Mouse (Mus musculus) neutrophil, adult 5-6 weeks (primary cell): ENCODE data around the gene Igsf9b. TPM values are rescaled to one million over a fixed set of nuclear protein-coding genes. Genes with fewer than 3 reads are reported as not detected.

Experiments used
- total RNA-seq: library from RNA; stranded (forward); fragments of 200-1000 nt; gene quantifications from 2 replicates; pipeline ENCODE4 v1.2.3, GENCODE M21; 2017

Igsf9b gene
- total RNA-seq, 1 experiment from 2014 or later: 0.12 TPM

Other genes starting within 250 kb of the Igsf9b start
- 1.1 and 2.0 TPM in 2 replicates for gene Jam3, start 143.8 kb upstream of the Igsf9b start, total RNA-seq
- not detected in 2 replicates for gene Spata19, start 97.6 kb downstream of the Igsf9b start, total RNA-seq